Mouse (Mus musculus) heart, postnatal 0 days (tissue): ENCODE results near the gene Parm1.

Experiments used
- CTCF ChIP-seq: IDR thresholded peaks from 2 replicates; pipeline ENCODE4 v1.5.1; 2016; ENCODE audit warnings: antibody characterized with exemption, control low read depth, low read depth
- EP300 ChIP-seq: IDR thresholded peaks from 2 replicates; pipeline ENCODE4 v1.6.1; 2016; ENCODE audit warnings: antibody characterized with exemption, low read depth

DNA sequence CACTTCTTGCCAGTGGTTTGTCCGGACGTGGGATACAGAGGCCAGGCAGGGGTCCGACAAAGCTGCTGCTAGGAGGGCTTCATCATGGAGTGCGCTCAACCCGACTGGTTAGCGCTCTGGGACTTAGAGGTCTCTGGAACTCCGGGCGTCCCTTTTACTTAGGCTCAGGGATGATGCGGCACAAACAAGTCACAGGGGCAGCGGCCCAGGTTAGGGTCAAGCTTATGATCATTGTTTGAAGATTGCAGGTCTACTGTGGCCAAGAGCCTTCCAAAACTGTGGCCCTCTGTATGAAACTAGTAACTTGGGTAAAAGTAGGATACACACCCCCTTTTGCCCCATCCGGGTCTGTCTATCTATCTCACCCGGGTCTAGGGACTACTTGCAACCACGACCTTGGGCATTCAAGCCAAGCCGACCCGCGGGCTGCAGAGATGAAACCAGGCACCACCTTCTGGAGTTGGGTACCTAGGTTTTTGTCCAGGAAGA, 931 bp downstream of the Parm1 start:
- TF ChIP-seq CTCF (no peak), EP300 (no peak)
